Comparison of ENCODE assay signal across 9 mouse cellular contexts in the genomic region with DNA sequence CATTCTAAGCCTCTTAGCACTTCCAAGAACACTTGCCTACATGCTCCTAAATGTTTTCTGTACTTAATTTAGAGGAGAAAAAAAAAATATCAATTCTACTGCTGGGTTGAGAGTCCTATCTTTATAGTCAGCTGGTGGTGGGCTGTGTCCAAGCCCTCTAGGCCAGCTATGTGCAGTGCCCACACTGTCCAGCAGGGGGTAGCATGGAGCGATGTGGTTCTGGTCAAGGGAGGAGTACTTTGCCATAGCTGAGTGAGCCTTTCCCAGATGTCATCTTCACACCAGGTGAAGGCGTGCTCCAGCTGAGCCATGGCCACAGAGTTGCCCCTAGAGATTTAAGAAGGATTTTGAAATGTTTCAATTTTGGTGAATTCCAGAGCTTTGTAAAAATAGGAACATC. TPM values are rescaled to one million over a fixed set of nuclear protein-coding genes. Genes with fewer than 3 reads are reported as not detected.
DNase-seq lines count a peak whose midpoint lies in the region; ATAC-seq and TF ChIP-seq lines count a peak whose summit lies in the region.
"Had no signal": no experiment of that assay in that cellular context is flagged by ENCODE, and none has a peak within 500 bp of the region (broad histone marks: within the 10 kb centered on the region; RNA-seq: fewer than 3 reads in every experiment).

No protein-coding gene starts in this region.

- CTCF ChIA-PET in Patski (lab: Charles Lee) = interaction anchor here (1.0 to 1.7 kb wide), 6 partner anchors 9 to 97 kb away, joined by 3 to 7 read pairs (median 4); no protein-coding TSS in a partner anchor

- in situ Hi-C loops in Patski (cut with MboI; ENCODE audit: low pct_unique_long_range_greater_than_20kb) = no loop called here

- H3K4me1 ChIP-seq in liver, postnatal 0 days (ENCODE audit: insufficient read depth) = no peaks in the 10 kb centered on the region

- H3K27me3 ChIP-seq in Patski = peaks cover 30% of the 10 kb centered on the region
- H3K27me3 ChIP-seq in liver, postnatal 0 days (ENCODE audit: insufficient read depth, low read length) = no peaks in the 10 kb centered on the region
- H3K27me3 ChIP-seq: lung, embryonic 15.5 days had no signal

- no peak for TF ChIP-seq EP300 in liver, postnatal 0 days (IDR thresholded peaks at IDR 0.05; ENCODE audit: low read depth)

- no peak overlapping the region for H3K27ac ChIP-seq in layer of hippocampus, adult 2 months
- no peak overlapping the region for H3K27ac ChIP-seq in liver, postnatal 0 days (ENCODE audit: low read depth)
- H3K27ac ChIP-seq: lung, embryonic 15.5 days had no signal

- ATAC-seq in Patski = no peak
- peak; percentile 51; the same call in 1 of the 2 replicates for ATAC-seq in liver, postnatal 0 days

- peak; percentile 98 for TF ChIP-seq CTCF in layer of hippocampus, adult 2 months (conservative IDR thresholded peaks at IDR 0.05)
- TF ChIP-seq CTCF in Patski (IDR thresholded peaks at IDR 0.05) = peak; percentile 81
- peak; percentile 96 for TF ChIP-seq CTCF in liver, postnatal 0 days (IDR thresholded peaks at IDR 0.05; ENCODE audit: low read depth)

- no peaks in the 10 kb centered on the region for H3K9me3 ChIP-seq in liver, postnatal 0 days (ENCODE audit: low read length)
- H3K9me3 ChIP-seq: lung, embryonic 15.5 days had no signal

- DNase-seq in layer of hippocampus, adult 2 months (ENCODE audit: low spot score in 2 of 2) = peak in 1 of 2 experiments; percentile 66
- no peak for DNase-seq in layer of hippocampus, adult 9-10 months (ENCODE audit: low spot score)
- no peak for DNase-seq in Patski (ENCODE audit: low read depth, low spot score)
- DNase-seq in cerebellum, postnatal 36 days = peak; percentile 45 to 46
- peak; percentile 41 to 62 for DNase-seq in heart, adult 9 months (ENCODE audit: low spot score in 2 of 2)
- DNase-seq in liver, postnatal 0 days = peak; percentile 86
- DNase-seq in right cerebral cortex, postnatal 4 days = peak; percentile 64
- DNase-seq in urinary bladder, postnatal 36 days (ENCODE audit: low spot score in 2 of 2) = peak; percentile 56 to 63

- POLR2A ChIA-PET in Patski (lab: Charles Lee) = no interaction called here

- WGBS in liver, postnatal 0 days (ENCODE audit: insufficient replicate concordance) = 20% methylated on average over 2 of the region's 2 CpGs

- H3K4me3 ChIP-seq in layer of hippocampus, adult 2 months = no peak overlapping the region
- no peak overlapping the region for H3K4me3 ChIP-seq in liver, postnatal 0 days (ENCODE audit: low read depth, low read length)
- H3K4me3 ChIP-seq: lung, embryonic 15.5 days had no signal

- H3K36me3 ChIP-seq in liver, postnatal 0 days (replicated peaks; ENCODE audit: insufficient read depth, low read length) = no peaks in the 10 kb centered on the region
- H3K36me3 ChIP-seq: lung, embryonic 15.5 days had no signal

- no peak overlapping the region for H3K9ac ChIP-seq in liver, postnatal 0 days (replicated peaks)
- H3K9ac ChIP-seq: lung, embryonic 15.5 days had no signal

- H3K4me2 ChIP-seq in liver, postnatal 0 days (ENCODE audit: low read depth, low read length) = no peak overlapping the region
- H3K4me2 ChIP-seq: lung, embryonic 15.5 days had no signal

RNA-seq across cellular contexts. Expression of a gene that starts 21.7 kb away (rescaled TPM):
- total RNA-seq in layer of hippocampus, adult 2 months (2021) = 100 to 1,000 TPM; 150 to 154 TPM
- polyA plus RNA-seq in Patski (2021) = 48.5 TPM
- polyA plus RNA-seq in liver, postnatal 0 days (2015; fragmentation: Nextera tagmentation; extraction: Ambion mirVana) = 20.9 and 22.3 TPM in 2 replicates

RNA-seq across cellular contexts. Expression of a gene that starts 30.9 kb away (rescaled TPM):
- 1 to 10 TPM; 5.0 TPM for total RNA-seq in layer of hippocampus, adult 2 months (2021)
- polyA plus RNA-seq in Patski (2021) = 0.03 TPM
- polyA plus RNA-seq in liver, postnatal 0 days (2015; fragmentation: Nextera tagmentation; extraction: Ambion mirVana) = 0.65 and 0.81 TPM in 2 replicates

Comparison
In these comparisons a context has a peak if more than half of its experiments do, and no peak if none do; other contexts are left out.
1. DNase-seq: peak in cerebellum, postnatal 36 days (2 of 2), heart, adult 9 months (2 of 2), liver, postnatal 0 days (single experiment), right cerebral cortex, postnatal 4 days (single experiment) and urinary bladder, postnatal 36 days (2 of 2); none in layer of hippocampus, adult 9-10 months (single experiment) and Patski (single experiment).
2. Peak in every context shown above with its lines, with median percentiles within 50 percentile points of each other: CTCF ChIP-seq.